Mouse (Mus musculus) small intestine, adult 2 months (tissue): ENCODE data around the gene Thrb. TPM values are rescaled to one million over a fixed set of nuclear protein-coding genes. Genes with fewer than 3 reads are reported as not detected.

ENCODE experiments used
- H3K27ac ChIP-seq: fragments of 200-500 bp; 2 replicates; pipeline ENCODE4 v1.5.1; 2012; ENCODE audit warnings: low read depth, low read length, control low read depth, inconsistent platforms; ENCODE audit not compliant: insufficient read depth
- H3K27me3 ChIP-seq: fragments of 200-500 bp; 2 replicates; pipeline ENCODE4 v1.6.1; 2012; ENCODE audit warnings: mild to moderate bottlenecking, moderate library complexity, low read length, inconsistent platforms; ENCODE audit not compliant: control insufficient read depth, insufficient read depth
- H3K36me3 ChIP-seq: fragments of 200-500 bp; 2 replicates; pipeline ENCODE4 v1.6.1; 2012; ENCODE audit warnings: mild to moderate bottlenecking, low read length, control low read depth, inconsistent platforms; ENCODE audit not compliant: control insufficient read depth, insufficient read depth
- H3K4me1 ChIP-seq: fragments of 200-500 bp; 2 replicates; pipeline ENCODE4 v1.6.1; 2012; ENCODE audit warnings: low read length, inconsistent platforms, mixed read lengths; ENCODE audit not compliant: control insufficient read depth, insufficient read depth, insufficient read length
- H3K4me3 ChIP-seq: fragments of 200-500 bp; 2 replicates; pipeline ENCODE4 v1.5.1; 2012; ENCODE audit warnings: low read depth, mild to moderate bottlenecking, control low read depth, inconsistent platforms, low read length, moderate library complexity
- CTCF ChIP-seq: fragments of 200-500 bp; IDR thresholded peaks from 2 replicates; pipeline ENCODE4 v1.5.1; 2012; ENCODE audit warnings: low read depth, mild to moderate bottlenecking, control low read depth, inconsistent platforms, low read length, moderate library complexity, mixed read lengths; ENCODE audit not compliant: insufficient replicate concordance, insufficient read length; ENCODE audit errors: extremely low read depth
- POLR2A ChIP-seq: fragments of 200-500 bp; IDR thresholded peaks from 2 replicates; pipeline ENCODE4 v1.6.1; 2012; ENCODE audit warnings: low read depth, mild to moderate bottlenecking, control low read depth, inconsistent platforms, low read length, moderate library complexity
- WGBS: fragments of 180-500 bp; shearing (Covaris S2); methylation state at CpG from one replicate; pipeline ENCODE4 v1.1.7; 2018; 5-methylcytosine and 5-hydroxymethylcytosine counted together
- polyA plus RNA-seq: library from polyadenylated mRNA; depleted of rRNA; stranded (reverse); fragments of >200 nt; gene quantifications from 2 replicates; pipeline ENCODE4 v1.2.3, GENCODE M21; 2012

Thrb gene
- polyA plus RNA-seq, 1 experiment = 2.5 TPM

DNA sequence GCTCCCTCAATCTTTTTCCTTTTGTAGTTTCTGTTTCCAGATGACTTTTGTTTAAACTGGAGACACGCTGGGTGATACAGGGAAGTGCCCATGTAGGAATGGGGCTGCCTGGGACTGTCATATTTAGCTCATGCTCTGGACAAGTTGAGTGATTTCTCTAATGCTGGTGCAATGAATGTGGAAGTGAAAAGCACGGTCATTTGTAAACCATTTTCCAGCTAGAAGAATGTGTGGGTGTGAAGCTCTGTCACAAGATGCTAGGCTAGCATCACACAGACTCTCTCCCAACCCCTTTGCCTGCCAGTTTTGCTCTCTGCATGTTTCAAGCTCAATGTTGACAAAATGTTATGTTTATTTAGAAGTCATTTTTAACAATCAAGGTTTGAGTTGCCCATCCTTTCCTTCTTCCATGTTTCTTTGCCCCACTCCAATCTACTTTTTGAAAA is 83.7 kb downstream of the Thrb start:
- no peaks in the 10 kb centered on the region for H3K27me3 ChIP-seq
- 14% methylated on average over 2 of the region's 2 CpGs for WGBS
- no peak overlapping the region for H3K4me3 ChIP-seq
- peak overlapping the region; percentile 37; the same call in 1 of the 2 replicates for H3K27ac ChIP-seq
- H3K36me3 ChIP-seq = no peaks in the 10 kb centered on the region
- TF ChIP-seq CTCF = no peak
- TF ChIP-seq POLR2A = no peak
- H3K4me1 ChIP-seq = peaks cover 19% of the 10 kb centered on the region; the same call in 1 of the 2 replicates

DNA sequence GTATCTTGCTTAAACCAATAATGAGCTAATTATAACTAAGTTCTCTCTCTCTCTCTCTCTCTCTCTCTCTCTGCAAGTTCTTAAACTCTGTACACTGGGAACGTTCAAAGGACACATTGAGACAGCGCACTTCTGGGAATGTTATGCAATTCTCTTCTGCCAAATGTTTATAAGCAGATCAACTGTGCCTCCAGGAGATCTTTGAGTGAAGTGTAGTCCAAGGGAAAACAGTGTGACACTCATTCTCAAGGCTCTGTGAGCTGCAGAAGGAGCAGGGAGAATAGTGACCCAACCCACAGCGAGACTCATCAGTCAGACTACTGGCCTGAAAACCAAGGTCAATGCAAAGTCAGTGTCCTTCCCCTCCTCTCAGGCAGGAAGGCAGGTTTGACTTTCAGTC is 87.9 kb downstream of the Thrb start:
- H3K27ac ChIP-seq = no peak overlapping the region
- TF ChIP-seq CTCF = no peak

DNA sequence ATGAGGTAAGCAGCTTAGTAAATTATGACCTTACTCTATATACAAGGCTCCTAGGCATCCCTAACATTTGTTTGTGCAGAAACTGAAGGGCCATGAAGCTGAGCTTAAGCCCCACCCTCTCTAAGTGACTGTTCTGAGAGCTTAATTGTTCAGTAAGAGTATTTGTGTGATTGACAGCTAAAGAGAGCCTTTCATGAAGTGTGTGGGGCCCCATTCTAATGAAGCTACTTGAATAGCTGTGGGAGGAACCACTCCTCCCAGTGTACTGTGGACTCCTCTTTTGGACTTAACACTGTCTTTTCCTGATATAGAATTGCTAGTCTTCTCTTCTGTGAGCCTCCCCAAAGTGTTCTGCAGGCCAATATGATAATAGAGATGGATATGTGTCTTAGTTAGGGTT is 88.9 kb downstream of the Thrb start:
- H3K27ac ChIP-seq = no peak overlapping the region
- H3K36me3 ChIP-seq = no peaks in the 10 kb centered on the region
- no peak overlapping the region for H3K4me3 ChIP-seq
- peaks cover 10% of the 10 kb centered on the region; the same call in 1 of the 2 replicates for H3K4me1 ChIP-seq
- TF ChIP-seq POLR2A (no peak), CTCF (no peak)
- H3K27me3 ChIP-seq = no peaks in the 10 kb centered on the region

More for the DNA sequence above, 87.9 kb downstream of the Thrb start:
- Histone ChIP-seq H3K4me3 (no peak overlapping the region), H3K36me3 (no peaks in the 10 kb centered on the region), H3K4me1 (peaks cover 15% of the 10 kb centered on the region; the same call in 1 of the 2 replicates), H3K27me3 (no peaks in the 10 kb centered on the region)
- 42% methylated on average over 3 of the region's 3 CpGs for WGBS

DNA sequence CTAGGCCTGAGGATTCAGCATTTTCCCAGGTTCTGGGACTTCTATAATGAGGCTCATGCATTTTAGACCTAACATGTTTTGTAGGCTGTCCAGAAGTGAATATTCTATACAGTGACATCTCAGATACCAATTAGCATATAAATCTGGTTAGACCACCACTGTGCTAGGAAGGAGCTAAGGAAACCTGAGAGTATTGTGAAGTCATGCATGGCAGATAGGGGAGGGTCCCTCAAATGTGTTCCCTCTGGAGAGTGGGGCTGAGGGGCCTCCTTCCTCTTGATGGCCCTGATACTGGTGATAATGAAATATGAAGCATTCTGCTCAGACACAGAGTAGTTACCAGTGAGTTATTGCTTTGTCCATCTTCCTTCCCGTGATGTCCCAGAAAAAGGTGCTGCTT is 91.8 kb downstream of the Thrb start:
- TF ChIP-seq POLR2A = no peak
- TF ChIP-seq CTCF = no peak
- Histone ChIP-seq H3K27me3 (no peaks in the 10 kb centered on the region), H3K27ac (no peak overlapping the region), H3K36me3 (no peaks in the 10 kb centered on the region), H3K4me1 (peaks cover 12% of the 10 kb centered on the region; the same call in 1 of the 2 replicates), H3K4me3 (no peak overlapping the region)
- WGBS = 86% methylated on average over 1 of the region's 1 CpGs

DNA sequence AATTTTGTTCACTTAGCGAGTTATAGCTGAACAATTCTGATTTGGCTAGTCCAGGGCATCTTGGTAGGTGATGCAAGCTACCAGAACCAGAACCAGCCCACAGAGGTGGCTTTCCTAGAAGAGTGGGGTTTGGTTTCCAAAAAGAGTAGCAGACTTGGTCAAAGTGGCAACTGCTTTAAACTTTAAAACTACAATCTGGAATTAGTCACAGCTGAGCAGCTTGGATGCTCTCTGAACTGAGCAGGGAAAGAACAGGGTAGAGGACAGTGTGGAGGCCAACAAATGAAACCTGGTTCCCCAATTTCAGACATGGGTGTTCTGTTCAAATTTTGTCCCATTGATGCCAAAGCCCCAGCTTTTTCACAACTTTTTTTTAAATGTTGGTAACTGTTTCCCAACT is 93.4 kb downstream of the Thrb start:
- WGBS = 89% methylated on average over 1 of the region's 1 CpGs
- Histone ChIP-seq H3K4me3 (no peak overlapping the region), H3K36me3 (no peaks in the 10 kb centered on the region), H3K27me3 (no peaks in the 10 kb centered on the region), H3K4me1 (peaks cover 7% of the 10 kb centered on the region; the same call in 1 of the 2 replicates), H3K27ac (no peak overlapping the region)
- no peak for TF ChIP-seq POLR2A
- no peak for TF ChIP-seq CTCF

DNA sequence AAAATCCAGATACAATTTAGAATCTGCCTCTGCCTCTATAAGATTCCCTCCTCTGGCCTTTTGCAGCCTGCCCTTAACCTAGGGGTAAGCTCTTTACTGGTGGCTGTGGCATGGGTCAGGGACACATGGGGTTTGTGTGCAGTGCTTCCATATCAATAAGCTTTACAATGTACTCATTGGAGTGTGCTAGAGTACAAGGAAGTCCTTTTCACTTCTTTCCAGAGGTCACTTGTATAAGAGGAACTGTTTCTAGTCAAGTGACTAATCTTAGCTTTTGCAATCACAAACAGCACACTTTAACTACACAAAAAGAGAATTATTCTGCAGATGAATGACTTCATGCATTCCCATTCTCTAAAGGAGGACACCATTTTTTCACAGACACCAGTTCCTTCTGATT is 96.7 kb downstream of the Thrb start:
- Histone ChIP-seq H3K27ac (no peak overlapping the region), H3K36me3 (no peaks in the 10 kb centered on the region), H3K27me3 (no peaks in the 10 kb centered on the region), H3K4me1 (peaks cover 2% of the 10 kb centered on the region; the same call in 1 of the 2 replicates), H3K4me3 (no peak overlapping the region)
- TF ChIP-seq POLR2A (no peak), CTCF (no peak)

DNA sequence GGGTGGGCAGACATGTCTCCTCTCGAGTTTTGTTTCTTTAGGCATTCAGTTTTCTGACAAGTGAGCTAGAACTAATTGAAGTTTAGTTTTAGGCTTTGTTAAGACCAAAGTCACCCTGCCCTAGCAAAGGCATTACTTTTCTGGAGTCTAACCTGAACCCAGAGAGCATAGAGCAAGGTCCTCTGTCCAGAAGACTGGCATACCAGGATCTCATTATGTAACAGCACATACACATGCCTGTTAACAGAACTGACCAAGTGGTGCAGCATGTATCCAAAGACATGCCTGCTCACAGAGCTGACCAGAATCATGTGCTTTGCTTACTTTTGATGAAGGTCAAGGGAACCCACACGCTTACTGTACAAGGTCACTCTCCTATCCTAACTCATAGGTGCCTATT is 107.9 kb downstream of the Thrb start:
- TF ChIP-seq POLR2A = no peak
- no peak overlapping the region for H3K27ac ChIP-seq
- no peak overlapping the region for H3K4me3 ChIP-seq
- 74% methylated on average over 2 of the region's 2 CpGs for WGBS
- H3K36me3 ChIP-seq = no peaks in the 10 kb centered on the region
- H3K27me3 ChIP-seq = no peaks in the 10 kb centered on the region
- peaks cover 3% of the 10 kb centered on the region; the same call in 1 of the 2 replicates for H3K4me1 ChIP-seq

DNA sequence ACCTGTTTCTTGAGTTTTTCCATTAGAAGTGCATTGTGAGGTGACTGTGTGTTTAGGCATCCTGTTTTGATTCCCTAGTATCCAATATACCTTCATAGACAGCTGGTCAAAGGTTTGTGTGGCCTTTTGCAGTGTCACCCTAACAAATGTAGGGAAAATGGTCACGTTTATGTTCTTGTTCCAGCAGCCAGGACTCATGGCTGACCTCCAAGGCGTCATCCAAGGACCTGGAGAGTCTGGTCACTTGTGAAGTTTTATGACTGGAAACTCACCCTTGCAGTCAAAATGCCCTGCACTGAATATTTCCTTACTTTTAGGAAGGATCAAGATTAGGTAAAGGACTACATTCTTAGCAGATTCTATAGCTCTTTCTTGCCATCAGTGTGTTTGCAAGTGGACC is 114.3 kb downstream of the Thrb start:
- H3K4me3 ChIP-seq = no peak overlapping the region
- 79% methylated on average over 2 of the region's 2 CpGs for WGBS
- H3K27ac ChIP-seq = no peak overlapping the region
- TF ChIP-seq CTCF (no peak), POLR2A (no peak)
- no peaks in the 10 kb centered on the region for H3K27me3 ChIP-seq
- peaks cover 3% of the 10 kb centered on the region; the same call in 1 of the 2 replicates for H3K4me1 ChIP-seq
- H3K36me3 ChIP-seq = no peaks in the 10 kb centered on the region
